Mouse (Mus musculus) hematopoietic stem cell, adult 5-6 weeks (primary cell): ENCODE results near the gene Selplg. TPM values are rescaled to one million over a fixed set of nuclear protein-coding genes. Genes with fewer than 3 reads are reported as not detected.

Experiments used
- ATAC-seq, 2 experiments: fragments of 125-278 bp in 1 of 2; replicated peaks in 1 of 2; 2 replicates each; pipeline ENCODE4 v1.8.0; 2016 to 2017; ENCODE audit warnings: inconsistent platforms in 2 of 2, mild to moderate bottlenecking in 2 of 2, moderate number of reproducible peaks in 2 of 2, low read depth in 1 of 2, moderate TSS enrichment in 1 of 2; ENCODE audit not compliant: low FRiP score in 2 of 2, poor library complexity in 2 of 2, severe bottlenecking in 2 of 2, insufficient read depth in 1 of 2, low TSS enrichment in 1 of 2
- total RNA-seq: library from RNA; stranded (forward); fragments of 172-1452, 232-1000 nt; gene quantifications from 2 replicates; pipeline ENCODE4 v1.2.3, GENCODE M21; 2017

Selplg gene
- total RNA-seq, 1 experiment from 2014 or later = 83.9 TPM

DNA sequence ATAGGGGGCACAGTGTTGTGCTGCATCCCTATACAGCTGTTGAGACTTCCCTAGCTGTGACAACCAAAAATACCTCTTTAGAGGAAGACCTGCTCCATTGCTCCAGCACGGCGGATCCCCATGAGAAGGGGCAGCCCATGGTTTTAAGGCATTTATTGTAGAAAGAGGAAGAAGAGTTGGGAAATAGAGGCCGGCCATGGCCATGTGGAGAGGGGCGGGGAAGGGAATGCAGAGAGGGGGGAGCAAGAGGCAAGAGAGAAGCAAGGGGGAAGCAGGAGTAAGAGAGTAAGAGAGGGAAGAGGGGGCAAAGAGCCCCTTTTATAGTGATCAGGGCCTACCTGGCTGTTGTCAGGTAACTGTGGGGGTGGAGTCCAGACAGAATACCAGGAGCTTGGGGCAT lies 22.3 kb downstream of the Selplg start:
- no peak; a peak in 1 of 4 replicates for ATAC-seq

GRCm38 (mm10) chr5:113808177-113808576 lies 24.3 kb downstream of the Selplg start:
- ATAC-seq = no peak

DNA sequence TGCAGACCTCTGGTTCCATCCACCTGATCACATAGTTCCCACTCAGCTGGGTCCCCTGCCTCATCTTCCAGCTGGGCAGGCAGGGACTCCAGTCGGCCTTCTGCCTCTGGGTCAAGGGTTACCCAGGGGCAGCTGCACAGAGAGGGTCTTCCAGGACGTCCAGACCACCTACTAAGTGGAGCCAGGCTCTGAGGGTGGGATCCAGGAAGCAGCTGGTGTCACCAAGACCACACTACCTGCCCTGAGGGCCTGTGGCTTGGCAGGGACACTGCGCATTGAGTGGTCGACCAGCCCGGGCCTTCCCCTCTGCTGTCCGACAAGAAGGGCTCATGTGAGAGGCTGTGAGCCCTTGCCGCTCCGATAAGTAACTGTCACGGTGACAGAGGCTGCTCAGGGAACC lies 24.7 kb downstream of the Selplg start:
- ATAC-seq = no peak

DNA sequence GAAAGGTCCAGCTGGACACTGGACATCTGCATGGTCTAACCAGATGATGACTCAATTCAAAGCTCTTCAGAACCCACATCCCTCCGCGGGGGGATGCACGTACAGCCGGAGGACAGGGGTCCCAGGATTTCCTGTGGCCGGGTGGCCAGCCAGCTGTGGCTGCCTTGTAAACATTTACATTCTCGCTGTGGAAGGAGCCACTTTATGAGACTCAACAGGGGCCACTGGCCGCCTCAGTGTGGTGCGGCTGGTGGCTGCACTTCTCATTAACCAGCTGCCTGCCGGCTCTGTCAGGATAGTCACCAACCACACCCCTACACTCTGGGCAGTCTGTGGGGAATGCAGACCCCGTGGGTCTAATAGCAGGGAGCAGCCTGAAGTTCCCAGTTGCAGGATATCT lies 26.0 kb downstream of the Selplg start:
- no peak for ATAC-seq

DNA sequence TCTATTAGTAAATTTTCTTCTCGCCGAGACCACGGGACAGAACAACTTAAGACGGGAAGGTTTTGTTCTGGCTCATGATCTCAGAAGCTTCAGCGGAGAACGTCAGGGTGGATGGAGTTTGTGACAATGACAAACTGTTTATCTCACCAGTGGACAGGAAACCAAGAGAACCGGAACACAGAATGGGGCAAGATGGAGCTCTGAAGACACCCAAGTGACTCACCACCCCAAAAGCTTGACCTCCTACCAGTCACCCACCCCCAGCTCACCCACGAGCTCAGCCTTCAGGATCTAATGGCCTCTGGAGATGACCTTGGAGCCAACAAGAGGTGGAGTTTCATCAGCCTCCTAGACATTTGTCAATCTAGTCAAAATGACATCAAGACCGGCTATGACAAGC lies 27.1 kb downstream of the Selplg start:
- ATAC-seq = peak in 1 of 2 experiments; percentile 64; a peak in 1 of 4 replicates

DNA sequence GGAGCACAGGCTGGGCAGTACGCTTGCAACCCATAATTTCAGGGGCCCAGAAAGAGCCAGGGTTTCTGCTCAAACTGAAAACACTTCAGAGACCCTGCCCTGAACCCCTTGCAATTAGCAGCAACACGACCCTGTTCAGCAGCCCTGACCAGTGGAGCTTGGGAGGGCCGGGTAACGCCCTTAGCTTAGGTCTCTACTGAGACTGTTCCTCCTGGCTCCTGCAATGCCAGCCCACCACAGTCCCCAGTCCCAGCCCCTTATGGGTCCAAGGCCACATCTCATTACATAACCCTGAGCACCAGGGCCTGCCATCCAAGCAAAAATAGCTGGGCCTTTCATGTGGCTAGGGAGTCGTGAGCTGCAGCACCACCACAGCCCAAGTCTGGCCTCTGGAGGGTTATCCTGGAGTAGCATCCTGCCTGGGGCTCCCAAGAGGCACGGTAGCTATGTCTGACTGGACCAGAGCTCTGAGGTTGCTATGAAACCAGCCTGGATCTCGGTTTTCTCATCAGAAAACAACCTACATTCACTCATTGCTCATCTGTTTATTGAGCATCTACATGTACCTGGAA lies 28.0 kb downstream of the Selplg start:
- no peak for ATAC-seq

GRCm38 (mm10) chr5:113800280-113800679 lies 32.2 kb downstream of the Selplg start, which contains the start of gene Tmem119:
Gene Tmem119, minus strand, starts transcription at chr5:113800516.
- ATAC-seq = peak; percentile 22 to 61; a peak in 1 of 4 replicates

- ATAC-seq = no peak
Observed at GRCm38 (mm10) chr5:113799691-113800090, 32.8 kb downstream of the Selplg start.

- ATAC-seq = no peak
Observed at GRCm38 (mm10) chr5:113798525-113798924, 33.9 kb downstream of the Selplg start.

GRCm38 (mm10) chr5:113797149-113797882 lies 35.1 kb downstream of the Selplg start:
- peak in 1 of 2 experiments; percentile 34; a peak in 1 of 4 replicates for ATAC-seq

DNA sequence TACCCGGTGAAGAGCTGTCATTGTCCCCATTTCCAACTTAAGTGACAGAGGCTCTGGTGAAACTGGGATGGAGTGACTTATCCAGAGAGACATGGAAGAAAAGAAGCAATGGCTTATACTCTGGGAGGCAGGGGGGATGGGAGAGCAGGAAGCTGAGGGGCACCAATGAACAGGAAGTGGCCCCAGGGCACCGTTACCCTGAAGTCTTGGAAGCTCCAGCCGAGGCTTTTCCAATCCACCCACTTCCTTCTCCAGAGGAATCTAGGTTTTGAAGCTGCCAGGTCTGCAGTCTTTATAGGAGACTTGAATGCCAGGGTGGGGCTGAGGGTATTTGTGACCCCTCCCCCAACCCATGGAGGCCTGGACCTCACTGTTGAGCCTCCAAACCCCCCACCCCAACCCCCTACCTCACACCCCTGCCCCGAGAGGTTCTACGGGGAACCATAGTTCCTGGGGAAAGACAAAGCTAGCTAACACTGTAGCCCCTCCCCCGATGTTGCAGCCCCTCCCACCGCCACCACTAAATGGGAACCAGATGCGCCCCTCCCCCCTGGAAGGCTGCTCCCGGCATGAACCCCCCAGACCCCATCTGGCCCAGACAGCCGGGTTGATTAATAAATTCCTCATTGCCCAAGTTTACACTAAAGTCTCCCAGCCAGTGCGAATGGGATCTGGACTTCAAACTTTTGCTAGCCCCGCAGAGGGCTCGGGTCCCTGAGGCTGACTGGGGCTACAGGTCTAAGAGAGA lies 35.9 kb downstream of the Selplg start:
- no peak for ATAC-seq

- no peak for ATAC-seq
Observed at GRCm38 (mm10) chr5:113791197-113792095, 41.0 kb downstream of the Selplg start.

DNA sequence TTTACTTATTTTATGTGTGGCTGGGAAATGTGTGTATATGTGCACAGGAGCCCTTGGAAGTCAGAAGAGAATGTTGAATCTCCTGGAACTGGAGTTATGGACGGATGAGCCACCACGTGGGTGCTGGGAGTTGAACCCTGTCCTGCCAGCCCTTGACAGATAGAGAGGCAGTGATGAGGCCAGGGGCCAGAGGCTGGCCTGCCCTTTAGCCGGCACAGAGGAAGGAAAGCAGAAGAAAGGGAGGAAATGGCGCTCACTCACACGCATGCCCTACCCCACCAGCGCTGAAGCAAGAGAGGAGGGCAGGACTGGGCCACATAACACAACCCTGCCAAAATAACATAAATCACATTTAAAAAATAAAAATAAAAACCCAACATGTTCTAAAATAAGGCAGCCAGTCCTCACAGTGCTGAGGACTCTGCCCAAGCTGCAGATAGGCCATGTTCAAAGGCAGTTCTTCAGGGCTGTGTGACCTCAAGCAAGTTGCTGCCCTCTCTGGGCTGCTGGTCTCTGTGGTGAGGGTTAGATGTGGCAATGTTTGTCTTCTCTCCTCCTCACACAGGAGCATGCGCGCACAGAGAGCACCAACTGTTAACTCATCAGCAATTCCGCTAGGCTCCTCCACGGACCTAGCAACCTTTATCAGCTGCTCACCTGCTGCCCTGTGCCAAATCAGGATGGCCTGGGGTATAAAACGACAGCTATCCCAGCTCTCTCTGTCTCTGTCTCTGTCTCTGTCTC lies 41.8 kb downstream of the Selplg start:
- ATAC-seq = peak in 1 of 2 experiments; percentile 24; a peak in 2 of 4 replicates

DNA sequence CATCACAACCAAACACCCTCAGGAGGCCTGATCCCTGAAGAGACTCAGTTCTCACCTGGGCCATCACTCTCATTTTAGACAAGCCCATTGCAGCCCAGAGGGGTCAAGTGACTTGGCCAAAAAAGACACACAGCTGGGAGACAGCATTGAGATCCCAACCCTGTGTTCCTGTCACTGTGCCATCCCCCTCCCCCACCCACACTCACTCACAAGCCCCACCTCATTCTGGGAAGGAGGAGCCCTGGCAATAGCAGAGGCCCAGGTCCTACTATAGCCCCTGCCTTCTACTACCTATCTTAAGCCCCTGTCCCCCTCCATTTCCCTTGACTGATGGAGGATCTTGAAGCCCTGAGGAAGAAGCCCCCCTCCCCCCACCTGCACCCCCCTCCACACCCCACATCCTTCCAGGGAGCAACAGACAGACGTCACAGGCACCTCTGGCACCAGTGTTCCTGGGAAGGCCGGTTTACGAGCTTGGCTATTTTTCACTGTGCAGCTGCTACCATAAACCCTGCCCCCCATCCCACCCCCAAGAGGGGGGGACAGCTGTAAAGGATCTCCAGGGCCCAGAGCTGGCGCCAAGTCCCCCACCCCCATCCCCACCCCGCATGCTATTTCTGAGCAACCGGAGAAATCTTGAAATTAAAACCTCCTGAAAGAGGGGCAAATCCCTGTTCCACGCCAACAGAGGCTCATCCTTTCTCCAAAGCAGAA lies 43.2 kb downstream of the Selplg start:
- no peak for ATAC-seq

DNA sequence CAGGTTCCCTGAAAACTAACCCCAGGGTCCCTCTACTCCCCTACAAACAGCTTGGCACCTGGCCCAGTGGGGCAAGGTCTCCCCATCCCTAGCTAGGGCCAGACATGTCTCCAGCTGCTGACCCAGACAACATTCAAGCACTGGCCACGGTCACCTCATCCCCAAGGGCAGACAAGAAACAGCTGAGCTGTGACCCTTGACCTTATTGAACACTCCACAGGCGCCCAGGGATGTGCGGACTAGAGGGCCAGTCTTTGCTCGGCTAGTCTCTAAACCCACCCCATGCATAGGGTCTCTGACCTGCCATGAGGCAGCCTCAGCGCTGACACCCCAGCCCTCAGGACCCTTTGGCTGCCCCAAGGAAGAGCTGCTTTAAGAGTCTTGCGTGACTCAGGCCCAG lies 43.8 kb downstream of the Selplg start:
- no peak for ATAC-seq

- peak; percentile 77 to 82 for ATAC-seq
Observed at GRCm38 (mm10) chr5:113786985-113787384, 45.5 kb downstream of the Selplg start.
